Mouse (Mus musculus) lung, postnatal 0 days (tissue): ENCODE data around the gene Tnnc2. TPM values are rescaled to one million over a fixed set of nuclear protein-coding genes. Genes with fewer than 3 reads are reported as not detected.

ENCODE experiments used
- ATAC-seq: fragments of 200-750 bp; cut with Nextera tagmentation; 2 replicates; pipeline ENCODE4 v1.8.0; 2017; ENCODE audit warnings: moderate library complexity
- DNase-seq: peaks from one replicate; pipeline ENCODE4 v3.0.0-alpha.2; 2016; ENCODE audit warnings: low spot score
- H3K27ac ChIP-seq: fragments of 300-500 bp; sonication (generic); 2 replicates; pipeline ENCODE4 v1.5.1; 2014; ENCODE audit warnings: antibody characterized with exemption, mild to moderate bottlenecking, low read length, mixed read lengths
- H3K27me3 ChIP-seq: fragments of 300-500 bp; sonication (generic); replicated peaks from 2 replicates; pipeline ENCODE4 v1.6.1; 2014; ENCODE audit warnings: low read length, mixed read lengths; ENCODE audit not compliant: insufficient read depth
- H3K36me3 ChIP-seq: fragments of 300-500 bp; sonication (generic); 2 replicates; pipeline ENCODE4 v1.6.1; 2014; ENCODE audit warnings: low read length, mixed read lengths; ENCODE audit not compliant: insufficient read depth
- H3K4me1 ChIP-seq: fragments of 300-500 bp; sonication (generic); 2 replicates; pipeline ENCODE4 v1.6.1; 2014; ENCODE audit warnings: antibody characterized with exemption, low read depth, low read length, mixed read lengths; ENCODE audit not compliant: insufficient read depth
- H3K4me2 ChIP-seq: fragments of 300-500 bp; sonication (generic); replicated peaks from 2 replicates; pipeline ENCODE4 v1.6.1; 2014; ENCODE audit warnings: low read depth, mild to moderate bottlenecking, low read length, moderate library complexity, mixed read lengths
- H3K4me3 ChIP-seq: fragments of 300-500 bp; sonication (generic); 2 replicates; pipeline ENCODE4 v1.5.1; 2014; ENCODE audit warnings: low read depth, low read length
- H3K9ac ChIP-seq: fragments of 300-500 bp; sonication (generic); replicated peaks from 2 replicates; pipeline ENCODE4 v1.6.1; 2014; ENCODE audit warnings: low read depth, mild to moderate bottlenecking
- H3K9me3 ChIP-seq: fragments of 300-500 bp; sonication (generic); 2 replicates; pipeline ENCODE4 v1.6.1; 2016; ENCODE audit warnings: low read length, mixed read lengths
- CTCF ChIP-seq: IDR thresholded peaks from 2 replicates; pipeline ENCODE4 v1.5.1; 2016; ENCODE audit warnings: antibody characterized with exemption, mild to moderate bottlenecking
- EP300 ChIP-seq: IDR thresholded peaks from 2 replicates; pipeline ENCODE4 v1.6.1; 2016; ENCODE audit warnings: antibody characterized with exemption, mild to moderate bottlenecking, control low read depth
- WGBS: fragments of 180-500 bp; shearing (Covaris S2); extraction: QIAGEN DNeasy Blood & Tissue Kit; methylation state at CpG from one replicate; pipeline ENCODE4 v1.1.7; 2014; 5-methylcytosine and 5-hydroxymethylcytosine counted together
- polyA plus RNA-seq: library from polyadenylated mRNA; unstranded; fragments of >200 nt; fragmentation: Nextera tagmentation; extraction: Ambion mirVana; gene quantifications from 2 replicates; pipeline ENCODE4 v1.2.1, GENCODE M21; 2015

Tnnc2 gene
- polyA plus RNA-seq, 1 experiment from 2014 or later: 0.47 TPM

- Histone ChIP-seq H3K4me1 (no peaks in the 10 kb centered on the region), H3K9me3 (no peaks in the 10 kb centered on the region), H3K36me3 (peaks cover 12% of the 10 kb centered on the region), H3K27me3 (no peaks in the 10 kb centered on the region), H3K9ac (peak overlapping the region; percentile 64), H3K27ac (peak overlapping the region; percentile 78), H3K4me2 (peak overlapping the region; percentile 84), H3K4me3 (peak overlapping the region; percentile 74)
- ATAC-seq: peak; percentile 72
- DNase-seq: peak; percentile 71
- 2% methylated on average over 10 of the region's 10 CpGs for WGBS
- TF ChIP-seq EP300 (peak; percentile 12; the same call in 1 of the 2 replicates), CTCF (peak; percentile 54)
These were observed 43.4 kb upstream of the Tnnc2 start for GRCm38 (mm10) chr2:164823181-164823585.

GRCm38 (mm10) chr2:164822636-164823165 is 42.9 kb upstream of the Tnnc2 start, which contains the start of gene Zswim1:
Zswim1 (plus strand) TSS chr2:164822686.
- TF ChIP-seq EP300: no peak
- TF ChIP-seq CTCF: no peak
- peak; percentile 99 for DNase-seq
- no peaks in the 10 kb centered on the region for H3K9me3 ChIP-seq
- peak within 1 kb of the TSS; percentile 84 for H3K4me2 ChIP-seq
- peak within 1 kb of the TSS; percentile 74 for H3K4me3 ChIP-seq
- H3K27ac ChIP-seq: peak within 1 kb of the TSS; percentile 78
- ATAC-seq: peak; percentile 100
- H3K36me3 ChIP-seq: peaks cover 12% of the 10 kb centered on the region
- no peaks in the 10 kb centered on the region for H3K27me3 ChIP-seq
- peak within 1 kb of the TSS; percentile 64 for H3K9ac ChIP-seq
- H3K4me1 ChIP-seq: no peaks in the 10 kb centered on the region
- 2% methylated on average over 32 of the region's 32 CpGs for WGBS

GRCm38 (mm10) chr2:164821060-164821459 is 41.3 kb upstream of the Tnnc2 start:
- no peaks in the 10 kb centered on the region for H3K4me1 ChIP-seq
- H3K9ac ChIP-seq: no peak overlapping the region
- 85% methylated on average over 6 of the region's 6 CpGs for WGBS
- no peak for DNase-seq
- no peak overlapping the region for H3K27ac ChIP-seq
- H3K36me3 ChIP-seq: peaks cover 9% of the 10 kb centered on the region
- no peak overlapping the region for H3K4me3 ChIP-seq
- ATAC-seq: no peak
- no peak for TF ChIP-seq CTCF
- TF ChIP-seq EP300: no peak
- no peak overlapping the region for H3K4me2 ChIP-seq
- H3K27me3 ChIP-seq: no peaks in the 10 kb centered on the region
- no peaks in the 10 kb centered on the region for H3K9me3 ChIP-seq

GRCm38 (mm10) chr2:164817703-164818102 is 37.9 kb upstream of the Tnnc2 start:
- no peaks in the 10 kb centered on the region for H3K9me3 ChIP-seq
- no peaks in the 10 kb centered on the region for H3K4me1 ChIP-seq
- WGBS: 31% methylated on average over 5 of the region's 5 CpGs
- DNase-seq (peak; percentile 32), ATAC-seq (peak; percentile 69)
- no peaks in the 10 kb centered on the region for H3K36me3 ChIP-seq
- no peak overlapping the region for H3K9ac ChIP-seq
- no peak overlapping the region for H3K4me3 ChIP-seq
- no peaks in the 10 kb centered on the region for H3K27me3 ChIP-seq
- TF ChIP-seq EP300: no peak
- TF ChIP-seq CTCF: no peak
- no peak overlapping the region for H3K4me2 ChIP-seq
- H3K27ac ChIP-seq: no peak overlapping the region

- no peak overlapping the region for H3K4me2 ChIP-seq
- H3K9ac ChIP-seq: no peak overlapping the region
- TF ChIP-seq EP300 (no peak), CTCF (no peak)
- no peaks in the 10 kb centered on the region for H3K27me3 ChIP-seq
- ATAC-seq: no peak
- no peak overlapping the region for H3K4me3 ChIP-seq
- H3K36me3 ChIP-seq: no peaks in the 10 kb centered on the region
- no peaks in the 10 kb centered on the region for H3K4me1 ChIP-seq
- no peak overlapping the region for H3K27ac ChIP-seq
- WGBS: 49% methylated on average over 6 of the region's 6 CpGs
- no peaks in the 10 kb centered on the region for H3K9me3 ChIP-seq
- DNase-seq: no peak
These were observed 37.4 kb upstream of the Tnnc2 start for GRCm38 (mm10) chr2:164817206-164817605.

GRCm38 (mm10) chr2:164815821-164816220 is 36.1 kb upstream of the Tnnc2 start:
- Histone ChIP-seq H3K9me3 (no peaks in the 10 kb centered on the region), H3K4me2 (no peak overlapping the region), H3K4me3 (no peak overlapping the region), H3K9ac (no peak overlapping the region), H3K36me3 (no peaks in the 10 kb centered on the region), H3K27me3 (no peaks in the 10 kb centered on the region), H3K4me1 (no peaks in the 10 kb centered on the region), H3K27ac (no peak overlapping the region)
- TF ChIP-seq CTCF (no peak), EP300 (no peak)
- ATAC-seq: no peak
- 90% methylated on average over 8 of the region's 8 CpGs for WGBS
- DNase-seq: no peak
